Mouse (Mus musculus): Measurements from ENCODE around the gene Tmem186.

- no peak for TF ChIP-seq CTCF (IDR thresholded peaks at IDR 0.05; ENCODE audit: low read depth)
- no peak for TF ChIP-seq EP300 (IDR thresholded peaks at IDR 0.05; ENCODE audit: low read depth)
Observed at GRCm38 (mm10) chr16:8638131-8638530, 619 bp upstream of the Tmem186 start.

All from heart, postnatal 0 days (tissue).